Mouse (Mus musculus) ovary, postnatal 10 days (tissue): ENCODE measurements at regions not wholly inside any gene's neighbourhood (a gene's known extent, or its start where the extent isn't known, plus 50 kb on each side); places are given as distances from the start of the nearest gene placed in this dataset.
A peak's percentile ranks its signal among the peaks of the same experiment; 100 is the strongest.

Experiments
- DNase-seq: peaks from one replicate; pipeline ENCODE4 v3.0.0; 2022; ENCODE audit warnings: low spot score

DNA sequence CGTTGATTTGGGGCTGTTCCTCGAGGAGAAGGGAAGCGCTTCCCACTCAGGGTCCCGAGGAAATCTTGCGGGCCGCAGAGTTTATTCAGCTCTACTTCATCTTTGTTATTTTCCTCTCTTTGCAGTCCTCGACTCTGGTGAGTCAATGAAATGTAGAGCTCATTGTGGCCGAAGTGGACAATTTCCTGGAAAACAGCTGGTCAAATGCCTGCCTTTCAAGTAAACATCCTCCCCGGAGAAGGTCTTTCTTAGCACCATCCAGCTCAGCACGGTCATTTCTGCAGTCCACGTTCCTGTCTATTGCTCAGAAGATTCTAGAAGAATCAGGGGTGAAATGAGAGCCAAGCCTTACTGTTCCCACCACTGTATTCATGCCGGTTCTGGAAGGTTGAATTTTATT is 133.0 kb downstream of the Bcas1 start:
- no peak for DNase-seq

GRCm38 (mm10) chr2:170291841-170292655 is 135.6 kb downstream of the Bcas1 start:
- no peak for DNase-seq

DNA sequence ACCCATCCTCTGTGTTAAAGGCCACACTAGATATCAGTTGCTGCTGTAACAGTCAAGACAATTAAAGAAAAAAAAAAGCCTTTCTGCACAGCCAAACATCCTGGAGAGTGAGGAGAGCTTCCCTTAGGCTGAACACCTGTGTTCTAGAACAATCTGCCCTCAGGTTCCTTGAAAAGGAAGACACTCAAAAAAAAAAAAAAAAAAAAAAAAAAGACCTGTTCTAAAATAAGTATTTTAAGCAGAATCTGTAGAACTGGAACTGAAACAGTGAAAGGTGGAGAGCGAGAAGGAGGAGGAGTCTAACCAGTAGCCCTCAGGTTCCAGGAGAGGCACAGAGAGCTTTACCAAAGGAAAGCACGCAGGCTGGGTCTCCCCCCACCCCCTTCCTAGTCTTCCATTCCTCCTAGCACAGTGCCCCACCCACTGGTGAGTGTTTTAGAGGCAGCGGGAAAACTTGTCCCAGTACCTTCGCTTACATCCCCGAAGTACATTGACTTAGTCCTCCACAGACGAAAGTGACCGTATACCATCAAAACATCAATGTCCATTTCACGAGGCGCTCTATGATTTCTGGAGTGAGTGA is 138.2 kb downstream of the Bcas1 start:
- DNase-seq: no peak

DNA sequence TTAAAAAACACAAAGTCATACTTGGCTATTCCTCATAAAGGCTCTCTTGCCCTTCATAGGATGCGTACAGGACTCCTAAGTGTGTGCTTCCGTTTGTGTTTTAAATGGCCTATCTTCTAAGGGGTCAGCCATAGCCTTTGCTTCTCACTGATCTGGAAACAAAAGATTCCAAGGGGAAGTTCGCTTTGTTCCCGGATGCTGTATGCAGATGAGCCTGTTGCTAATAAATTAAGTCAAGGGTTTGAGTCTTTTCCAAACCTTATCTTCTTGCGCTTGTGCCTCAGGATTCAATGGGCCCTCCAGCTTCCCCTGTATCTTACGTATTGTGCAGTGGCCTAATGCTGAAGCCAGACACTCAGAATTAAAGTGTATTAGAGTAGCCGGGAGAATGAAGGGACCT is 138.9 kb downstream of the Bcas1 start:
- DNase-seq: no peak

GRCm38 (mm10) chr2:170288196-170288595 is 139.4 kb downstream of the Bcas1 start:
- DNase-seq: no peak

GRCm38 (mm10) chr2:170287301-170287885 is 139.5 kb upstream of the Zfp217 start:
- DNase-seq: peak; percentile 55

- no peak for DNase-seq
Measured at GRCm38 (mm10) chr2:170286773-170287172, 138.9 kb upstream of the Zfp217 start.

DNA sequence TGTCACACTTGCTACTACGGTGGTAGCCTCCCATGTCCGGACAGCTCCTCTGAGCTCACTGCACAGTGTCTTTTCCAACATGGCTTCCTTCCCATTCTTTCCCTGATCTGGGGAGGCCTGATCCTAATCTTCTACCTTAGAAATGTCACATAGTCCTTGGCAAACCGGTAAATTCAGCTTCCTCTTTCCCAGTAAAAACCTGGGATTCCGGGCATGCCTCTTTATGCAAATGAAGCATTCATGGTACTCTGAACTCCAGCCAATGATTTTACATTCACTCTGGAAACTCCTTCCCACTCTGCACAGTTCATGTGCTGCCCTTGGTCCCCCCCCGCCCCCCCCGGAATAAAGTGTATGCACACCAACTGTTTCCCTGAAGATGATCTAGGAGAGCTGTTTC is 134.6 kb upstream of the Zfp217 start:
- DNase-seq: no peak

GRCm38 (mm10) chr2:170281311-170282008 is 133.6 kb upstream of the Zfp217 start:
- DNase-seq: no peak

DNA sequence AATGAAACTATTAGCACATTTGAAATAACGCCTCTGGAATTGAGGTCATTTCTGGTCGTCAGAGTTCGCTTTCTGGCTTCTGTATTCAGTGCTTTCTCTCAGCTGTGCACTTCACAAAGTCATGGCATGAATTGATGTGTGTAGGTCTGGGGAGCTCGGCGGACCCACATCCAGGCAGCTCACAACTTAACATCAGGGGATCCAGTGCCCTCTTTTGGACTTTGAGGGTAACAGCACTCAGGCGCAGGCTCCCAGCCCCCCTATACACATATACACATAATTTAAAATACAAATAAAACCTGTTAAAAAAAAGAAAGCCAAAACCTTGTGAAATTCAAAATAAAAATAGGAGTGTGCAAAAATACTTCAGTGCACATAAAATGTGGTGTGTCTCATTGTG is 132.8 kb upstream of the Zfp217 start:
- DNase-seq: no peak

GRCm38 (mm10) chr2:170277896-170278295 is 130.0 kb upstream of the Zfp217 start:
- DNase-seq: no peak

GRCm38 (mm10) chr2:170277182-170277767 is 129.4 kb upstream of the Zfp217 start:
- DNase-seq: no peak

GRCm38 (mm10) chr2:170275687-170276086 is 127.8 kb upstream of the Zfp217 start:
- DNase-seq: no peak

DNA sequence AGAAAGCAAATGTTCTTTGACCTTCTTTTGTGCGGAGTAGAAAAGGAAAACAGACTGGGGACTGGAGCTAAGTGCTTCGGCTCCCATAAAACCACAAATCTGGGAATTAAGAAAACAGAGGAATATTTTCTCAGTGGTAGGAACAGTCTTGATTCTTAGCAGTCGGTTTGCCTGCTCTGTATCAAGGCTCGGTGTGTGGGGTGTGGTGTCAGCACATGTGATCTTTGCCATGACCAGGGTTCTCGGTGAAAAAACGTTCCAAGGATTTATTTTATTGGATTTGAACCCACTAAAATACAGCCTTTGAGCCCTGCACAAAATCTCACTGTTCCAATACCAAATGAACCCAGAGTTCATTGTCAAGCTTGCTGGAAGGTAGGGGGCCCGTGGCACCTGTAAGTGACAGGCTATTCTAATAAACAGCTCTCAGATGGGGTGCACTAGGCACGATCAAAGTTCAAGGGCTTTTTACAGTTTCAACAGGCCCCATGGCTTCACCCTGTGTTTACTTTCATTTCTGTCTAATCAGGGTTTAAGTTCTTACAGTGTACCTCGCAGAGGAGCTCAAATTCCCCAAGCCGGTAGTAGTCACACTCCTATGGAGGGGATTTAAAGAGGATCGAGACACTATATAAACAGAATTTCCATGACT is 122.1 kb upstream of the Zfp217 start:
- no peak for DNase-seq

- no peak for DNase-seq
Measured at GRCm38 (mm10) chr2:170268080-170268479, 120.2 kb upstream of the Zfp217 start.

DNA sequence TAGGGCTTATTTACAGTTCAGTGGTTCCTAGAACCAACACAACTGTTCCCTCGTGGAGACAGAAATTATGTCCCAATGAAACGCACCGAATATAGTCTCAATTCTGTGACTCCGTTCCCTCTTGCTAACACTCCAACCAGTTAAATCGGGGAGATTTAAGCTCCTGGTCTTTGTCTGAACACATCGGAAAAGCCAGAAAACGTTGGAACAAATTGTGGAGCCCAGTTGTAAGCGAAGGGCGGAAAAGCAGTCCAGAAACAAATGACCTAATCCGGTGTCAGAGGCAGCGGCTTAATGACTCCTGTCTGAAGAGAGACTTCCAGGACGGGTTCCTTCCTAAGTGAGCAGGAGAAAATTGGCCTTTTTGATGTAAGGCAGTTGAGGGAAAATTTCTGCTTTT is 119.2 kb upstream of the Zfp217 start:
- no peak for DNase-seq

DNA sequence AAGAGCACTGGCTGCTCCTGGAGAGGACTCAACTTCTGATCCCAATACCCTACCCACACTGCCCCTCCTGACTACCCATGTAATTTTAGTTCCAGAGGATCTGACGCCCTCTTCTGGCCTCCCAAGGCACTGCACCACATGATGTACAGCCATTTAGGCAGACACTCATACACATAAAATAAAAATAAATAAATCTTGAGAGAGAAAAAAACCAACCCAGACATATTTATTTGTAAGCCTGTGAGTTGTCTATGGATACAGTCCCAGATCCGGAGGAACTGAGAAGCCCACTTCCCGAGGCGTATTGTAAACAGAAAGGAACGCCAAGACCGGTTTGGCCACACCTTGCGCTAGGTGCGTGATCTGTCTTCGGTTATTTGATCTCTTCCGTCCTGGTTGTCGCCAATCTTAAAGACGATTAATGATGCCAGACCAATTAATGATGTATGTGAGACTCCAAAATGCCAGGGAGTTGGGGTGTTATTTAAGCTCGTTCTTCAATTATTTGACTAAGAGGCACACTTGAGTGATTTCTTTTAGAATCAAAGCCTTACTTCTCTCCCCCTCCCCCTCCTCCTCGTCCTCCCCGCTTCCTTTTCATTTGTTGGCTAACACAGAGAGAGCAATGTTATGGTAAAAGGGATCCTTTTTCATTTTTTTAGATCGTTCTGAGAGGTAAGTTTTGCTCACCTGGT is 118.7 kb upstream of the Zfp217 start:
- no peak for DNase-seq

- DNase-seq: no peak
Measured at GRCm38 (mm10) chr2:170263594-170263993, 115.7 kb upstream of the Zfp217 start.

DNA sequence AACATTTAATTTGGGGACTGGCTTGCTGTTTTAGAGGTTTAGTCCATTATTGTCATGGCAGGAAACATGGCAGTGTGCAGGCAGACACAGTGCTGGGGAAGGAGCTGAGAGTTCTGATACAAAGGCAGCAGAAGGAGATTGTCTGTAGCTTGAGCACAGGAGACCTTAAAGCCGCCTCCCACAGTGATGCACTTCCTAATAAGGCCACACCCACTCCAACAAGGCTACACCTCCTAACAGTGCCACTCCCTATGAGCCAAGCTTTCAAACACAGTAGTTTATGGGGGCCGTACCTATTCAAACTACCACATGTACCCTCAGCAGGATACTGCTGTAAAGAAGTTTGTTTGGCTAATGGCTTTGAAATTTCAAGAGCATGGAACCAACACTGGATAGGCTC is 113.3 kb upstream of the Zfp217 start:
- no peak for DNase-seq

- no peak for DNase-seq
Measured at GRCm38 (mm10) chr2:170259662-170260457, 112.0 kb upstream of the Zfp217 start.
